In genomic region chr17:31905201-31905790, GRCm38 (mm10) we compare ENCODE assay signal across 9 mouse cellular contexts. TPM values are rescaled to one million over a fixed set of nuclear protein-coding genes. Genes with fewer than 3 reads are reported as not detected.
DNase-seq lines count a peak whose midpoint lies in the region; ATAC-seq and TF ChIP-seq lines count a peak whose summit lies in the region.
"Had no signal": no experiment of that assay in that cellular context is flagged by ENCODE, and none has a peak within 500 bp of the region (broad histone marks: within the 10 kb centered on the region; RNA-seq: fewer than 3 reads in every experiment).

No protein-coding gene starts in this region.

- ATAC-seq in lung, postnatal 0 days = no peak
- no peak for ATAC-seq in limb, embryonic 12.5 days (ENCODE audit: insufficient number of reproducible peaks, insufficient read depth, low FRiP score, low TSS enrichment, low read depth)
- ATAC-seq in stomach, embryonic 16.5 days (ENCODE audit: insufficient read depth, low FRiP score) = no peak

- H3K36me3 ChIP-seq in lung, postnatal 0 days (ENCODE audit: insufficient read depth, low read length) = no peaks in the 10 kb centered on the region
- H3K36me3 ChIP-seq in limb, embryonic 12.5 days = no peaks in the 10 kb centered on the region
- no peaks in the 10 kb centered on the region for H3K36me3 ChIP-seq in stomach, embryonic 16.5 days (ENCODE audit: control insufficient read depth, insufficient read depth, low read length)

- no peak overlapping the region for H3K4me2 ChIP-seq in lung, postnatal 0 days (replicated peaks; ENCODE audit: low read depth, low read length)
- H3K4me2 ChIP-seq in limb, embryonic 12.5 days = no peak overlapping the region
- H3K4me2 ChIP-seq in stomach, embryonic 16.5 days (ENCODE audit: low read depth, low read length) = no peak overlapping the region

- WGBS in lung, postnatal 0 days = 73% methylated on average over 9 of the region's 9 CpGs
- 84% methylated on average over 9 of the region's 9 CpGs for WGBS in limb, embryonic 12.5 days
- 84% methylated on average over 9 of the region's 9 CpGs for WGBS in stomach, embryonic 16.5 days

- no peak for TF ChIP-seq CTCF in lung, postnatal 0 days (IDR thresholded peaks at IDR 0.05)

- peak; percentile 4 for DNase-seq in gastrocnemius, postnatal 14 days
- DNase-seq in gastrocnemius, adult 8-10 months (ENCODE audit: low spot score in 2 of 2) = no peak
- no peak for DNase-seq in lung, postnatal 0 days (ENCODE audit: low spot score)
- no peak for DNase-seq in lung, postnatal 10 days
- DNase-seq in urinary bladder, postnatal 25 days (ENCODE audit: low spot score) = no peak
- DNase-seq in cerebellum, adult 8-10 months = no peak

- no peaks in the 10 kb centered on the region for H3K9me3 ChIP-seq in lung, postnatal 0 days (ENCODE audit: low read length)
- no peaks in the 10 kb centered on the region for H3K9me3 ChIP-seq in limb, embryonic 12.5 days
- no peaks in the 10 kb centered on the region for H3K9me3 ChIP-seq in stomach, embryonic 16.5 days (replicated peaks; ENCODE audit: control insufficient read depth, low read length)

- H3K27me3 ChIP-seq in lung, postnatal 0 days (replicated peaks; ENCODE audit: insufficient read depth, low read length) = no peaks in the 10 kb centered on the region
- no peaks in the 10 kb centered on the region for H3K27me3 ChIP-seq in limb, embryonic 12.5 days
- no peaks in the 10 kb centered on the region for H3K27me3 ChIP-seq in stomach, embryonic 16.5 days (ENCODE audit: control insufficient read depth, insufficient read depth, low read length)

- peaks cover 6% of the 10 kb centered on the region for H3K4me1 ChIP-seq in lung, postnatal 0 days (ENCODE audit: insufficient read depth, low read depth, low read length)
- no peaks in the 10 kb centered on the region for H3K4me1 ChIP-seq in limb, embryonic 12.5 days (replicated peaks)
- peaks cover 13% of the 10 kb centered on the region for H3K4me1 ChIP-seq in stomach, embryonic 16.5 days (ENCODE audit: control insufficient read depth, insufficient read depth, low read length)

- no peak for TF ChIP-seq EP300 in lung, postnatal 0 days (IDR thresholded peaks at IDR 0.05)

- intact Hi-C loops in gastrocnemius, postnatal 14 days (cut with DNase I; ENCODE audit: low total_unique reads) = no loop called here

- H3K9ac ChIP-seq in lung, postnatal 0 days (replicated peaks; ENCODE audit: low read depth) = no peak overlapping the region
- H3K9ac ChIP-seq in limb, embryonic 12.5 days (replicated peaks) = 0 out of 2 replicates have a peak overlapping the region, but pooled peaks have one; percentile 18
- peak overlapping the region; percentile 28; the same call in 1 of the 2 replicates for H3K9ac ChIP-seq in stomach, embryonic 16.5 days (ENCODE audit: low read length)

- H3K27ac ChIP-seq in lung, postnatal 0 days (ENCODE audit: low read length) = peak overlapping the region; percentile 93
- peak overlapping the region; percentile 41; the same call in 1 of the 2 replicates for H3K27ac ChIP-seq in limb, embryonic 12.5 days
- peak overlapping the region; percentile 70 for H3K27ac ChIP-seq in stomach, embryonic 16.5 days (ENCODE audit: low read length)

- H3K4me3 ChIP-seq in lung, postnatal 0 days (ENCODE audit: low read depth, low read length) = no peak overlapping the region
- H3K4me3 ChIP-seq in limb, embryonic 12.5 days (replicated peaks) = no peak overlapping the region
- H3K4me3 ChIP-seq in stomach, embryonic 16.5 days (replicated peaks; ENCODE audit: low read length) = no peak overlapping the region
- H3K4me3 ChIP-seq: myocyte had no signal

RNA-seq across cellular contexts. Expression of gene Sik1, which starts 49.7 kb away (rescaled TPM):
- total RNA-seq in gastrocnemius, postnatal 14 days (2021) = 10 to 100 TPM; 18.1 to 18.6 TPM
- total RNA-seq in gastrocnemius, adult 8-10 months (2022) = 10 to 100 TPM in 2 of 4 experiments, 1 to 10 TPM in 2; 7.8 to 22.8 (median 13.9) TPM
- 29.5 and 35.9 TPM in 2 replicates for polyA plus RNA-seq in lung, postnatal 0 days (2015; fragmentation: Nextera tagmentation; extraction: Ambion mirVana)
- 14.1 and 15.2 TPM in 2 replicates for polyA plus RNA-seq in limb, embryonic 12.5 days (2016; fragmentation: Nextera tagmentation; extraction: Ambion mirVana)
- 18.4 and 20.2 TPM in 2 replicates for polyA plus RNA-seq in stomach, embryonic 16.5 days (2015; fragmentation: Nextera tagmentation; extraction: Ambion mirVana)

Comparison
In these comparisons a context has a peak if more than half of its experiments do, and no peak if none do; other contexts are left out.
1. H3K27ac ChIP-seq: peak in every context shown above with its lines; median percentile 93 in lung, postnatal 0 days; 70 in stomach, embryonic 16.5 days; 41 in limb, embryonic 12.5 days.